Mouse (Mus musculus) CH12.LX (cell line): ENCODE data around the gene Eral1.

Experiments used
- MAX ChIP-seq: IDR thresholded peaks from 2 replicates; pipeline ENCODE4 v1.6.1; 2011; ENCODE audit warnings: low read length, improper control_type of control experiment
- ZNF384 ChIP-seq: IDR thresholded peaks from 2 replicates; pipeline ENCODE4 v1.6.1; 2012; ENCODE audit warnings: low read depth, low read length, improper control_type of control experiment, inconsistent platforms

GRCm38 (mm10) chr11:78023607-78024006 is 56.6 kb downstream of the Eral1 start:
- TF ChIP-seq ZNF384 (no peak), MAX (no peak)
